Mouse (Mus musculus) heart, adult 18-20 months (tissue): ENCODE results near the gene Higd1a. TPM values are rescaled to one million over a fixed set of nuclear protein-coding genes. Genes with fewer than 3 reads are reported as not detected.

Experiments used
- DNase-seq, 2 experiments: peaks; one replicate each; pipeline ENCODE4 v3.0.0; 2021 to 2022; ENCODE audit warnings: mixed read lengths in 1 of 2
- total RNA-seq, 2 experiments: library from RNA; stranded (reverse); gene quantifications; 2 replicates each; pipeline ENCODE4 v1.2.3; 2021

Higd1a gene
- total RNA-seq, 2 experiments from 2014 or later = 202 to 214 TPM

DNA sequence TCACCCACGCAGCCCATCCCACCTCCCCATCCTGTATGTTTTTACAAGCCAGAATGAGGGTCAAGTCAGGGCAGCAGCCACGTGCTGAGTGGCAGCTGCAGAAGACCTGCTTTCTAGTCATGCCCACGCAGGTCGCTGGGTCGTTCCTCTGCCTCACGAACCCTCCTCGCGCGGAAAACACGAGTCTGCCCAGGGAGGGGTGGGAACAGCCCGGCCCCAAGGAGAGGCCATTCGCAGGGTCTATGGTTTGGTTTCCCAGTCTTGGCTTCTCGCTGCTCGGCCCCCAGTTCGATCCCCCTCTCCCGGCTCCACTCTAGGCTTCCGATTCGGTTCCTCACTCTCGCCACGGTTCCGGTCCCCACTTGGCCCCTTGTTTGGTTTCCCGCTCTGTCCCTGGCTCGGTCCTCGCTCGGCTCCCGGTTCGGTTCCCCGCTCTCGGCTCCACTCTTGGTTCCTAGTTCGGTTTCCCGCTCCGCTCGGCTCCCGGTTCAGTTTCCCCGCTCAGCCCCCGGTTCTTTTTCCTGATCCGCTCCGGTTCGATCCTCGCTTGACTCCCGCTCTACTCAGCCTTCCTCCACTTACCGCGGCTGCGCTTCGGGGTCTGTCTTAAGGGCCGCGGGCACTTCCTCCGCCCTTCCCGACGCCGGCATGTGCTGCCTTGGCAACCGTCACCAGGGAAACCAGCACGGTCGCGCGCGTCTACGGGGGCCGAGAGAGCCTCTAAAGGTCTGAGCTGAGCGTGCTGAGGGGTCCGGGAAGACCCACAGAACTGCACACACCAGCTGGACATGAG lies 19.1 kb downstream of the Higd1a start, which contains the start of gene Ccdc13:
Gene Ccdc13, minus strand, starts transcription at position 633 of the 793 bp plus-strand sequence.
- DNase-seq = peak; percentile 74 to 82

DNA sequence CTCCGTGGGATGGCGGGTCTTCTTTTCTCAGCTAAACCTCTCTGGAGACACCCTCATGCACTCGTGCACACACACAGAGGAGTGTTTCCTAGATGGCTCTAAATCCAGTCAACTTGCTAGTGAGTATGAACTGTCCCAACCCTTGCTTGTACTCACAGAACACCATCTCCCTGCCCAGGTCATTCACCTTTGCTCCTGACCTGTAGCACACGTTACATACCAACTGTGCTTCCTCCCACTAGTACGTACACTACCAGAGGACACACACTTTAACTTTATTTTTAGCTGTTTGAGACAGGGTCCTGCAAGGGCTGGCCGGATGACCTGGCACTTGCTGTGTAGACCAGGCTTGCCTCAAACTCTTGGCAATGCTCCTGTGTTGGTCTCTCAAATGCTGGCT lies 20.2 kb downstream of the Higd1a start:
- no peak for DNase-seq

DNA sequence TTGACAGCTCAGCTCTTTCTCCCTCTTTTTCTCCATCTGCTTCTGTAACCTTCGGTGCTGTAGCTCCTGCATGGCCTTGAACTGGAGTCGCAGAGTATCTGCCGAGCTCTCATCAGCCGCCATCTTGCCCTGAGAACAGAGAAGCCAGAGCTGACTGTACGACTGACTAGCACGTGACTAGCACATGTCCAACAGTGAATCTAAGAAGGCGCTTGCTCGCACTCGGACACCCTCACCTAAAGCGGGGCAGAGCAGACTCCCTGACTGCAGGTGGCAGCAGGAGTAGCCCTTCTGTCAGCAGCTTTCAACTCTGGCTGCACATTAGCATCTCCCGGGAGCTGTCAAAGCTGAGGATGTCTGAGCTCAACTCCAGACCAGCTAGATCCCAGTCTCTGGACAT lies 24.3 kb downstream of the Higd1a start:
- no peak for DNase-seq

DNA sequence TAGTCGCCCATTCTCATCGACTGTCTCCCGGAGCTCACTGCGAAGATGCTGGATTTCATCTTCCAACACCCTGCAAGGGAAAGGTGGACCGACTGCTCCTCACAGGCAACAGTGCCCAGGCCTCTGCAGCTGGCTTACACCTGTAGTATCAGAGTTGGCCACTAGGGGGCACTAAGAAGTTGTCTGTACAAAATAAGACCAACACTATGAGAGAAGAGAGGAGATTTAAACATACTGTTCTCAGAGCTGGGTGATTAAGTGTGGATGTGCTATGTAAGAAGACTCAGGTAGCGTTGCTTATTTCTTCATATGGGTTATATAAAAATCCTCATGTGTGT lies 27.2 kb downstream of the Higd1a start:
- DNase-seq = peak; percentile 60 to 90

DNA sequence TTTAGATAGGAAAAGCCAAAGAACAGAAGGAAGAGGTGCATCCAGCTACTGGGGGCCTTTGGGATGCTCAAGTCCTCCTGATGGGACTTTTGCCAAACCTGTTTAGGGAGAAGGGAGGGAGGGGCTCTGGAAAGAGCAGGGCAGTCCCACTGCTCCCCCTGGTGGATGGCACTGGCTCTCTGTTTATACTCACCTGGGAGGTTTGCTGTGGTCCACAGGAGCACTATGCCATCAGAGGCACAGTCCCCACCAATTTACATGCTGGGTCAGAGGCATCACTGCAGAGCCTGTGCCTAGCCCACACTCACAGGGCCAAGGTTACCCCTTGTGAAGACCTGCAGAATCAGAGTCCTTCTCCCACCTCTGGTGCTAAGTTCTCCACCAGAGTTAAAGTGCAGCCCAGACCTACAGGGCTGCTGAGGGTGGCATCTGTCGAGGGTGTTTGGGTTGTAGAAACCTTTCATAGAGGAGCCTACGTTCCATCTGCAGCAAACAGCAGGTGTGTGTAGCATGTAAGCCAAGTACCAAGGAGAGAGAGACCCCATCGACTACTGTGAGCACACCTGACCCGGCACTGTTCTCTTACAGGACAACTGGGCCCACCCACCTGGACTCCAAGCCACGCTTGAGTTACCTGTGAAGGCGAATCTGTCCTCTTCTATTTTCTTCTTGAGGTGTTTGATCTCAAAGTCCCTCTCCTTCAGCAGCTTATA lies 27.8 kb downstream of the Higd1a start:
- peak; percentile 33 to 61 for DNase-seq

DNA sequence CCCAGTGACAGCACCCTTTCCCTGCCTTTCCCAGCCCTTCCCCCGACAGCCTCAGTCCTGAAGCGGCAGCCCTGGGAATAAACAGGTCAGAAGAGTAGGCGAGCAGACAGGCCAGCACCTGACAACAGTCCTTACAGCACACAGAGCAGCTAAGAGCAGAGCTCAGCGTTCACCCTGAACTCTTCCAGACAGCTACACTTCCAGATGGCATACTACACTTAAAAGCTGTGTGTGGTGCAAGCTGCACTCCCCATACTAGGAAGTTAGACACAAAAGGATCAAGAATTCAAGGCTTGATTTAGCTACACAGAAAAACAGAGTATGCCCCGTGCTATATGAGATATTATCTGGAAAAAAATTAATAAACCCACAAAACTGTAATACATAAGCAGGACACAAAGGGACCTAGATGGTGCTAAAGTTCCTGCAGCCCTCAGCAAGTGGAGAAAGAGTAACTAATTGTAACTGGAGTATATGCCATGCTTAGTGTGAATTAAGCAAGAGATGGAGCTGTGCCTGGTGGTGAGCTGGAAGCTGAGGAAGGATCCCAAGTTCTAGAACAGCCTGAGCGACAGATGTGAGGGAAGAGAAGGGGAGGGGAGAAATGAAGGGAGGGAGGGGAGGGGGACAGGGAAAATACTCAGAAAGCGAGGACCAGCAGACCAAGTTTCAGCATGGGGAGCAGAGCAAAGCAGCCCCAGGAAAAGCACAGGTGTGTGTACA lies 28.7 kb downstream of the Higd1a start:
- DNase-seq = no peak

DNA sequence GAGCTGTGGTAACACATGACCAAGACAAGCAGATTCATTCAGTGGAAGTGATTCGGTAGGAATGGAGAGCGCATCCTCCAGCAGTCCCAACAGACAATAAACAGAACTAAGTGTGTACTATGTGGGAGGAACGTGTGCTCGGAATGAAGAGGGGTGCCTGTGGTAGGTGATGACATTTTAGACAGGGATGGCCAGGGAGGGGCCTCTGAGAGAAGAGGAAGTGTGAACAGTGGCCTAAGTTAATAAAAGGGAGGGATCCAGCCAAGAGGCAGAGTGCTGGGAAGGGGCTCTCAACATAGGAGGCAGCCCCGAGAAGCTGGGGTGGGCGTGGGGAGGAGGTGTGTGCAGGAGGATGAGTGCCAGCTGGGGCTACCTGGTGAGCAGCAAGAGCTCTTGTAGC lies 29.8 kb downstream of the Higd1a start:
- no peak for DNase-seq

DNA sequence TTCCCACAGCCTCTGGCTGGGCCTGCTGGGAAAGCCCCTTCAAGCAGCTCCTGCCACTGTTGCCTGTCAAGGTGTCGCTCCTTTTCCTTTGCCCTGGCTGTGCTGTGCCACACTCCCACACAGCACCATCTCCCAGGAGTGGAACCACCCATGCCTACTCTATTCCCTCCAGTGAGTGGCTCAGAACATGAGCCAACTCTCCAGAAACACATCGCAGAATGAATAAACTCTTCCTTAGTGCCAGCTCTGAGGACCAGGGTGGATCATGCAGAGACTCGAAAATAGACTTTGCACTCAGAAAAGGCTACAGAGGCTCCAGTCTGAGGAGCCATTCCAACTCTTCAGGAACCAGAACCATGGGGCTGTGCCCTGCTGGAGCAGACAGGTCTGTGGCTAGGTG lies 31.8 kb downstream of the Higd1a start:
- no peak for DNase-seq

DNA sequence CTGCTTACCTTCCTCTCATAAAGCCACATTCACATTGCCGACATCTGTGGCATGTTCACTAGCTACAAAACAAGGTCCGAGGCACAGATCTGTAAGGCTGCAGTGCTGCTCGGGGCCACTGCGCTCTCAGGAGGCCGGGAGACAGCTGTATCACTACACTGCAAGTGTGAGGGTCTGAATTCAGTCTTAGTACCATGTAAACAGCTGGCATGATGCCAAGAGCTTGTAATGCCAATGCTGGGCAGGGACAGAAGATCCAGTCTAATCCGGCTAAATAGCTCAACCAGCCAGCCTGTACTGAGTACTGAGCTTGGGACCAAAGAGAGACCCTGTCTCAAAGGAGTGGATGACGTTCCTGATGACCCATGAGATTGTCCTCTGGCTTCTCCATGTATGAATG lies 34.2 kb downstream of the Higd1a start:
- no peak for DNase-seq

DNA sequence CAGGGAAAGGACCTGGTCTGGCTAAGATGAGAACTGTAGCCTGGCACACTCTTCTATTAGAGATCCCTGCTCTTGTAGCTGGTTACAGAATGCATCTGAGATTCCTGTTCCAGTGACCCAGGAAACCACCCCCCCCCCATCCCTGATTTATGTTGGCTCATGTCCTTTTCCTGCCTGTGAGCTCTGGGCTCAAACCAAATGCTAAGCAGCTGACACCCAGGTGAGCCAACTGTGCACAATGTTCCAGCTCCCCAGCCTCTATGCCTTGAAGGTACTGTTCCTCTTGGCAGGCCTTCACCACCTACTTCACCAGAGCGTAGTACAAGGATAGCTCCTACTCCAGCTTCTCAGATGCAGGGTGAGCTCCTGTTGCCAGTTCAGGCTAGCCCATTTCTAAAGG lies 35.1 kb downstream of the Higd1a start:
- peak; percentile 57 to 69 for DNase-seq

DNA sequence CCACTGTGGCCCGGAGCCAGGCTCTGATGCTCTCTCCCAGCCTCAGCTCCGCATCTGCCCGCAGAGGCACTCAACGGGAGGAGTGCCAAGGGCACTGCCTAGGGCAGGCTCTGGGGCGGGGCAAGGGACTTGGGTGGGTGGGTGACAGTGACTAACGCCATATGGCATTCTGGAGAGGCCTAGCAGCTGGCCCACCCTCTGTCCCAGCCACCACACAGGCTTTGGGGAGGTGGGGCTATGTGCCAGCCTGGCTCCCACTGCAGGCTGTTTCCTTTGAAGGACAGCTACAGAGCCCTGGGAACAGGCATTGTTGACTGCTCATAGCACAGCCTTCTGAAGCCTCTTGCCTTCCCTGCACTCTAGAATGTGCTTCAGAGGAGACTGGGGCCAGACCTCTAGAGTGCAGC lies 35.6 kb downstream of the Higd1a start:
- peak; percentile 16 to 27 for DNase-seq

DNA sequence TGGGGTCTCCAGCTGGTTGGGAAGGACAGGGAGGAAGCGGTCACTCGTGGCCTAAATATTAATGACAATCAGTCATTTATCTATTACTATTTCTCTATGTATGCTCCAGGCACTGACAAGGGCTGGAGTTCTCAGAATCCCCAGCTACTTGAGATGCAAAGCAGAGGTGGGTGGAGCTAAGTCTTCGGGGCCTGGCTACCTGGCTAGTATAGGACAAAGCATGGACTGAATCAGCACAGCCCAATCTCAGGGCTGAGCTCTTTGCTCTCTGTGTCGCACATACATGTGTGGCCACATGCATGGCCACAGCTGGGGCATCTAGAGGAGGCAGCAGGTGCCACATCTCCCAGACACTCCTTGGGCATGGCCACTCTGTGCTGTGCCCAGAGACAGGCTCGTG lies 37.4 kb downstream of the Higd1a start:
- no peak for DNase-seq

DNA sequence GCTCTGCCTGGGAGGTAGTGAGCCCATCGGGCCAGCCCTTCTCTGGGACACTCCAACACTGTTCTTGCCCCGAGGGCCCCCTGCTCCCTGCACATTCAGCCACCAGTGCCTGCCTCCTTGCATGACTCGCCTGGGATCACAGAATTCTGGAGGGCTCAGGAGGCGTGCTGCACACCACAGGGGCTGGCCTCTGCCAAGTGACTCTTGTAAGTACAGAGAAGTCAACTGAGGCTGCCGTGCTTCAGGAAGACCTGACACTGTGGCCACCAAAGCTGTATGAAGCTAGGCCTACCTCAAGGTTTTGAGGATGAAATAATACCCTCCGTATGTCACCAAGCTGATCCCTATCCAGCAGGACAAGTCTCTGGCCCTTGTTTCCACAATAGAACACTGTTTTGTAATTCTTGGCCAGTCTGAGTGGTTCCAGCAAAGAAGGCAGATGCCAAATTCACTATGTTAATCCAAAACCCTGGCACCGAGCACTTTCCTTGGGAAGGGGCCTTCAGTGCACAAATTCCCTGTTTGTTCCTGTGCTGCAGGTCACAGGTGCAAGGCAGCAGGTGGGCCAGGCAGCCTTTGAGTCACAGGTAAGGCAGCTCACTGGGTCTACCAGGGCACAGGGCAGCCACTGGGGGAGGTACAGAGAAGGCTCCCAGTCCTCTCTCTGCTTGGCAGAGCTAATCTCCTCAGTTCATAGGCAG lies 38.2 kb downstream of the Higd1a start:
- peak; percentile 13 to 18 for DNase-seq

DNA sequence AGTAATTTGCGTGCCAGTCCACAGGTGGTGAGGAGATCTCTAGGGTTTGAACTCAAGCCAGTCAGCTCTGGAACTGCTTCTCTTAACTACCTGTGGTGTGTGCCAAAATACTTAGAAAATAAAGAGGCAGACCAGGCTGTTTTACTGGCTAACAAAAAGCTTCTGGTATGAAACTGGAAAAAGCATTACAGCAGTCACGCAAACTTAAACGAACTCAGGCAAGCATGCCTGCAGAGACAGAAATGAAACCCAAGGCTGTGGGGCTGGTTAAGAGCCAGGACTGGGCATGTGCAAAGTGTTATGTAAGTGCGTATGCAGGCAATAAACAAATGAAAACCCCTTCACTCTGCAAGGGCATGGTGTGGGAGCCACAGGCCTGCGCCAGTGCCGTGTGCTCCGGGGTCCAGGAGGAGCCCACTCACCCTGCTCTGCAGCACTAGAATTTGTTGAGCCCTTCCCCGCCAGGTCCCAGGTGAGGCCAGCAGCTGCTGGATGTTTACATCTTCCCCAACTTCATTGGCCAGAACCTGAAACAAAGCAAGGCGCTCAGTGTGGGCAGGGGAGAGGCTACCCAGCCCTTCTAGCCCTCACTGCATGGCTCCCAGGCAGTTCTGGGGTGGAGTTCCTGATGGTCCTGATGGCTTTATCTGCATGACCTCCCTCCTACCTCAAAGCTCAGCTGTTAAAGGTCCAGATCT lies 38.9 kb downstream of the Higd1a start:
- peak; percentile 52 to 53 for DNase-seq

DNA sequence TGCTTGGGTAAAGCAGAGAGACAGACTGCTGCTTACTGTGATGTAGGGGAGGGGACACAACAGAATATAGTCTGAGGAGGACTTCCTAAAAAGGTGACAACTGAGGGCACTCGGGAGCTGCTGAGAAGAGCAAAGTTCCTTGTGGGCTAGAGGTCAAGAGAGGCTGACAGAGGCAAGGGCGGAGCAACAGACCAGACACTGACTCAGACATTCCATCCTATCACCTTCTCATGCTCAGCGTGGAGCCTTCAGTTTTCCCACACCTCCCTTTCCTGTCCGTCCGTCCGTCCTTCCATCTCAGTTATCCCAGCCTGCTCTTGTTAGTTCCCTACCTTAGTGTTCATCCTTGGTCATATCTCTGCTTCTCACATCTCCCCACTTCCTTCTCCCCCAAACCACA lies 43.0 kb downstream of the Higd1a start:
- DNase-seq = no peak

DNA sequence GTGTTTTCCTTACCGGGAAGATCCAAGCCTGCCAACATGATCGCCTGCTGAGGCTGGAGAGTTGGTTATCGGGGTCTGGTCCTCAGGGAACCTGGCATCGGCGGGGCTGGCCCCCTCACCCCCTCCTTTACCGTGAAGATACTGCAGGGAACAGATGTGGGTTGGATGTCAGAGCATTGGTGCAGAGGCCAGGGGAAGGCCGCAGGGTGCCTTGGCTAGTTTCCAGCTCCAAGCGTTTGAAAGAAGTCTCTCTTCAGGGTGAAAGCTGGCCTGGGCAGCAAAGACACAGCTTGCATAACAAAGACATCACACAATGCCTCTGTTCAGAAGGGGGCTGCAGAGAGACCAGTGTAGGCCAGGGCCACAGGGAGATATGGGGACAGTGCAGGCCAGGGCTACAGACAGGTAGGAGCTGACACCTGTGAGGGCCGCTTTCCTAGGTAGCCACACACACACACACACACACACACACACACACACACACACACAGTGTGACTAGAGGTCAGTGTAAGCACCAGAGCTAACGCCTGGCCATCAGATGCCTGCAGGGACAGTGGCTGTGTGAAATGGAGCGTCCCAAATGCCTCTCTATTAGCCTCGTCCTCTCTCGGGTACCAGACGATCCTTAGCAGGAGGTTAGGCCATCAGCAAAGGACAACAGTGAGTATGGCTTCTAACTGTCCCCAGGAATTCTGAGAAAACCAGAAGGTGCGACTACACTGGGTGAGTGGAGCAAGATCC lies 47.9 kb downstream of the Higd1a start:
- DNase-seq = peak in 1 of 2 experiments; percentile 18

DNA sequence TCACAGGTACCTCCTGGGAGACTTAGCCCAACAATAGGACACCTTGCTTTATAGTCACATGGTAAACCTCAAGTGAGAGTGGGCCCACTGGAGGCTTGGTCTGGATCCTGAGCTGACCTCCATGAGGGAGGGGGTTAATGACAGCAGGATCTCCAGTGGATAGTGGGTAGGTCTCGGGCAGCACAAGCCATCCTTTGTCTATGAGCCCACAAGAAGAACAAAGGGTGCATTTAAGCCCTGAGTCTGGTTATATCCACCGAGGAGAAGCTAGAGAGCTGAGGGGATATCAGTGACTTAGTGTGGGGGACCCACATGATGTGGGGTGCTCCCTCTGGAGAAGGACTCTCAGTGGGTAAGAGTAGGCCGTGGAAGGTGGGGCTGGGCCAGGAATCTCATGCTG lies 49.7 kb downstream of the Higd1a start:
- DNase-seq = no peak

DNA sequence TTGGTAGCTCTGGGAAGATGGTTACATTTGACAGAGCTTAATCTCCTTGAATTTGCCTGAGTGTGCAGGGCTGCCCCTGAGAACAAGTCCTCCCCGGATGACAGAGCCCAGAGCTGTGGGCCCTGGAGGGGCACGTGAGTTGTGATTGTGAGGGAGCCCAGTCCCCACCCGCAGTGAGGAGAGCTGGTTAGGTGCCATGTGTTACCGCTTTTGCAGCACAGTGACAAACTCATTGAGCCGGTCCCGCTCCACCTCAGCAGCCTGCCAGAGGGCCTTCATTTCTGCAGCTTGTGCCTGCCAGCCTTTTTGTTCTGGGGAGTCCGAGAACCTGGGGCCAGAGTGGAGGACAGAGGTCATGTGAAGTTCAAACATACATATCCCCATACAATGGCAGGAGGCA lies 50.2 kb downstream of the Higd1a start:
- peak in 1 of 2 experiments; percentile 21 for DNase-seq

DNA sequence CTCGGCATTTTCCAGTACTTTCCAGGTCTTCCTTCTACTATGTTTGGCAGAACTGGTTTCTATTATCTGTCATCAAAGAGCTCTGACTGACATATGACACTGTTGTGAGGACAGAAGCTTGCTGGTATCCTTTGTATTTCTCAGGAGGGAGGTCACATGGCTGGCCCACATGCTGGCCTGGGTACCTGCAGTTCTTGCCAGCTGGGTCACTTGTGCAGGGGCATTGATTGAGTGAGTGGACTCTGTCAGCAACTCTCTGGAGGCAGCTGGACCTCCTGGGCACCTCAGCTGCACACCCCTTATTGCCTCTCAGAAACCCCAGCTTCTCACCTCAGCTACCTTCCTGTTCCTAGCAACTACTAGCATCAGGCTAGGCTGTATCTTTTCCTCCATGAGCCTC lies 50.6 kb downstream of the Higd1a start:
- DNase-seq = peak; percentile 41

DNA sequence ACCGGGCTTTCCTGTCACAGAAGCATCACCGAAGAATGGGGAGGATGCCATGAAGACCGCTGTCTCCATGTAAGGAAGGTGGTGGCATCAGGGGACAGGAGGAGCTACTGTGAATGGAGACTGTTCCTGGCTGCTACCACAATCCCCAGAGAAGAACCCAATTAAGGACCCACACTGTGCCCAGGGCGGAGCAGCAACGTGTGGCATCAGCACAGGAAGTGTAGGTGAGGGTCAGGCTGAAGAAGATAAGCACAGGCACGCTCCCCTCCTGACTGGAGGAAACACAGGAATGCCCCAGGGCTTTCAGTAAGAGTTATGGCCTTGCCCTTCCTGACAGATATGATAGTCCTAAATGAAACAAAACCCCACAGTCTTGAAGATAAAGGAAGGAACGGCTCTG lies 55.4 kb downstream of the Higd1a start:
- DNase-seq = no peak

DNA sequence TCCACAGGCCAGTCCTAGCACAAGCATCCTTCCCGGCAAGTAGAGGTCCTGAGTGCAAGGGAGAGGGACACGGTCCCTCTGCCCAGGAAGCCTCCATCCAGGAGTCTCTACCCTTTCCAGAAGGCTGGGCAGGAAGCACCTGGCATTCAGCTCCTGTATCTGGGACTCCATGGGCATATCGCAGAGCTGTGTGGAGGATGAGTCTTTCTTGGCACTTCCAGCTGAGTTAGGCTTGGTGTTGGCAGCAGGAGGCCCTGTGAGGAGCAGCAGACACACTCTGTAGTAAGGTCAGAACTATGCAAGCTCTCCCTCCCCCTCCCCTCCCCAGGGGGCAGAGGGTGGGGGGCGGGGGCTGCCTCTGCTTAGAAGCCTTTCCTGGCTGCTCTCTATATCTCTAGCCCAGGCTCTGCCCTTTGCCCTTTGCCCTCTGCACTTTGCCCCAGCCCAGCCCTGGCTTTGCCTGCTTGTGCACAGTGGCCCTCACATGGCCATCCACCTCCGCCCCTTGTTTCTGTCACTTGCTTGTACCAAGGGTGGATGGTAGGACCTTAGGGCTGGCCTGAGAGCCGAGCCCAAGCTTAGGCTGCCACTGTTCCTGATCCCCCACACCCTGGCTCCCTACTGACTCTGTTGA lies 59.2 kb downstream of the Higd1a start:
- no peak for DNase-seq
